Comparison of ENCODE assay signal across 8 mouse cellular contexts in genomic region chr19:10688537-10689352, GRCm38 (mm10). TPM values are rescaled to one million over a fixed set of nuclear protein-coding genes. Genes with fewer than 3 reads are reported as not detected.
DNase-seq lines count a peak whose midpoint lies in the region; ATAC-seq and TF ChIP-seq lines count a peak whose summit lies in the region.

Gene Vps37c, plus strand, starts transcription at chr19:10688735.

- H3K36me3 ChIP-seq in embryonic facial prominence, embryonic 13.5 days, result 0 out of 2 replicates have a peak, but pooled peaks cover 3% of the 10 kb centered on the region
- H3K36me3 ChIP-seq in heart, adult 2 months (ENCODE audit: control insufficient read depth, insufficient read depth, low read length), result peaks cover 6% of the 10 kb centered on the region; the same call in 1 of the 2 replicates
- no peaks in the 10 kb centered on the region for H3K36me3 ChIP-seq in limb, embryonic 13.5 days
- H3K36me3 ChIP-seq in midbrain, embryonic 16.5 days (ENCODE audit: control insufficient read depth, insufficient read depth, low read length), result no peaks in the 10 kb centered on the region

- 0 out of 2 replicates have a peak, but pooled peaks have one; percentile 8 for TF ChIP-seq EP300 in heart, adult 2 months (IDR thresholded peaks at IDR 0.05; ENCODE audit: insufficient read depth, low read depth, low read length)

- peak; percentile 86 for ATAC-seq in embryonic facial prominence, embryonic 13.5 days (ENCODE audit: insufficient number of reproducible peaks, insufficient read depth, low FRiP score, low TSS enrichment, low read depth)
- peak; percentile 92 for ATAC-seq in limb, embryonic 13.5 days (ENCODE audit: low FRiP score, low read depth)
- ATAC-seq in midbrain, embryonic 16.5 days, result peak; percentile 94

- H3K4me1 ChIP-seq in embryonic facial prominence, embryonic 13.5 days, result peaks cover 34% of the 10 kb centered on the region
- H3K4me1 ChIP-seq in heart, adult 2 months (ENCODE audit: control insufficient read depth, insufficient read depth, low read length), result peaks cover 15% of the 10 kb centered on the region
- H3K4me1 ChIP-seq in limb, embryonic 13.5 days, result peaks cover 30% of the 10 kb centered on the region
- H3K4me1 ChIP-seq in midbrain, embryonic 16.5 days (ENCODE audit: control insufficient read depth, insufficient read depth, low read length), result peaks cover 34% of the 10 kb centered on the region

- peak; percentile 87 for TF ChIP-seq POLR2A in heart, adult 2 months (IDR thresholded peaks at IDR 0.05; ENCODE audit: insufficient read depth, low read depth, low read length)

- peak; percentile 97 for DNase-seq in 3134 (ENCODE audit: extremely low read depth, insufficient read length, low spot score)
- DNase-seq in adrenal gland, postnatal 36 days, result peak; percentile 95 to 96
- DNase-seq in heart, adult 2 months, result peak; percentile 92 to 98
- peak; percentile 92 to 94 for DNase-seq in kidney, adult 8-10 months
- peak; percentile 98 to 100 for DNase-seq in spleen, postnatal 10 days (ENCODE audit: low spot score in 2 of 2)

- peak within 1 kb of the TSS; percentile 79 for H3K4me3 ChIP-seq in embryonic facial prominence, embryonic 13.5 days
- H3K4me3 ChIP-seq in heart, adult 2 months, result peak within 1 kb of the TSS; percentile 79
- peak within 1 kb of the TSS; percentile 79 for H3K4me3 ChIP-seq in limb, embryonic 13.5 days
- peak within 1 kb of the TSS; percentile 78 for H3K4me3 ChIP-seq in midbrain, embryonic 16.5 days (ENCODE audit: low read depth, low read length)

- WGBS in embryonic facial prominence, embryonic 13.5 days, result under 1% methylated on average over 64 of the region's 74 CpGs
- under 1% methylated on average over 74 of the region's 74 CpGs for WGBS in heart, adult 2 months
- WGBS in limb, embryonic 13.5 days, result under 1% methylated on average over 74 of the region's 74 CpGs
- under 1% methylated on average over 70 of the region's 74 CpGs for WGBS in midbrain, embryonic 16.5 days

- no peaks in the 10 kb centered on the region for H3K27me3 ChIP-seq in embryonic facial prominence, embryonic 13.5 days
- no peaks in the 10 kb centered on the region for H3K27me3 ChIP-seq in heart, adult 2 months (ENCODE audit: control insufficient read depth, insufficient read depth, low read length)
- H3K27me3 ChIP-seq in limb, embryonic 13.5 days, result no peaks in the 10 kb centered on the region
- no peaks in the 10 kb centered on the region for H3K27me3 ChIP-seq in midbrain, embryonic 16.5 days (ENCODE audit: control insufficient read depth, insufficient read depth, low read depth, low read length)

- H3K4me2 ChIP-seq in embryonic facial prominence, embryonic 13.5 days, result peak within 1 kb of the TSS; percentile 86
- peak within 1 kb of the TSS; percentile 83 for H3K4me2 ChIP-seq in limb, embryonic 13.5 days (replicated peaks)
- peak within 1 kb of the TSS; percentile 86 for H3K4me2 ChIP-seq in midbrain, embryonic 16.5 days (ENCODE audit: low read length)

- H3K79me2 ChIP-seq in heart, adult 2 months (replicated peaks; ENCODE audit: control insufficient read depth, insufficient read depth, low read length), result peaks cover 3% of the 10 kb centered on the region; the same call in 1 of the 2 replicates

- intact Hi-C loops in heart, adult 2 months (cut with DNase I), result no loop called here

- H3K27ac ChIP-seq in embryonic facial prominence, embryonic 13.5 days, result peak within 1 kb of the TSS; percentile 90
- H3K27ac ChIP-seq in heart, adult 2 months, result peak within 1 kb of the TSS; percentile 93
- H3K27ac ChIP-seq in limb, embryonic 13.5 days, result peak within 1 kb of the TSS; percentile 95
- peak within 1 kb of the TSS; percentile 98 for H3K27ac ChIP-seq in midbrain, embryonic 16.5 days (ENCODE audit: low read length)

- H3K9me3 ChIP-seq in embryonic facial prominence, embryonic 13.5 days, result no peaks in the 10 kb centered on the region
- H3K9me3 ChIP-seq in limb, embryonic 13.5 days, result no peaks in the 10 kb centered on the region
- H3K9me3 ChIP-seq in midbrain, embryonic 16.5 days (replicated peaks; ENCODE audit: control insufficient read depth, low read length, poor library complexity, severe bottlenecking), result no peaks in the 10 kb centered on the region

- peak; percentile 39 for TF ChIP-seq CTCF in heart, adult 2 months (IDR thresholded peaks at IDR 0.05)

- peak within 1 kb of the TSS; percentile 89 for H3K9ac ChIP-seq in embryonic facial prominence, embryonic 13.5 days
- H3K9ac ChIP-seq in heart, adult 2 months (ENCODE audit: low read depth, low read length), result peak within 1 kb of the TSS; percentile 95
- peak within 1 kb of the TSS; percentile 85 for H3K9ac ChIP-seq in limb, embryonic 13.5 days
- peak within 1 kb of the TSS; percentile 89 for H3K9ac ChIP-seq in midbrain, embryonic 16.5 days (ENCODE audit: low read depth, low read length)

RNA-seq across cellular contexts. Expression of gene Vps37c, which starts in this region (rescaled TPM):
- total RNA-seq in adrenal gland, postnatal 36 days (2021), result 10 to 100 TPM; 21.1 to 30.5 TPM
- polyA plus RNA-seq in embryonic facial prominence, embryonic 13.5 days (2015; fragmentation: Nextera tagmentation; extraction: Ambion mirVana), result 36.4 and 36.8 TPM in 2 replicates
- 10 to 100 TPM; 18.6 to 20.7 TPM for total RNA-seq in heart, adult 2 months (2021)
- polyA plus RNA-seq in heart, adult 2 months (2012; rRNA removed), result 23.7 and 24.6 TPM in 2 replicates
- 38.3 and 40.9 TPM in 2 replicates for polyA plus RNA-seq in limb, embryonic 13.5 days (2015; fragmentation: Nextera tagmentation; extraction: Ambion mirVana)
- polyA plus RNA-seq in midbrain, embryonic 16.5 days (2015; fragmentation: Nextera tagmentation; extraction: Ambion mirVana), result 28.6 and 31.2 TPM in 2 replicates

Comparison
In these comparisons a context has a peak if more than half of its experiments do, and no peak if none do; other contexts are left out.
1. Peak in every context shown above with its lines: DNase-seq, ATAC-seq, H3K4me3 ChIP-seq and H3K27ac ChIP-seq.